Mouse (Mus musculus) forebrain, embryonic 11.5 days (tissue): ENCODE results near the gene Olfr117. TPM values are rescaled to one million over a fixed set of nuclear protein-coding genes. Genes with fewer than 3 reads are reported as not detected.
"Not testable (repeated sequence)": the region's sequence is repeated elsewhere in the genome, so short reads cannot be mapped to it uniquely, and the experiment has no call there.

Source experiments
- ATAC-seq: fragments of 200-750 bp; cut with Nextera tagmentation; replicated peaks from 2 replicates; pipeline ENCODE4 v1.8.0; 2017; ENCODE audit warnings: moderate TSS enrichment; ENCODE audit not compliant: low FRiP score
- DNase-seq: peaks from one replicate; pipeline ENCODE4 v3.0.0-alpha.2; 2017; ENCODE audit warnings: low spot score
- H3K27ac ChIP-seq: fragments of 300-500 bp; sonication (generic); 2 replicates; pipeline ENCODE4 v1.5.1; 2014; ENCODE audit warnings: low read depth, low read length
- H3K27me3 ChIP-seq: fragments of 300-500 bp; sonication (generic); 2 replicates; pipeline ENCODE4 v1.6.1; 2014; ENCODE audit warnings: mild to moderate bottlenecking, low read length, mixed read lengths; ENCODE audit not compliant: control insufficient read depth, insufficient read depth
- H3K36me3 ChIP-seq: fragments of 300-500 bp; sonication (generic); 2 replicates; pipeline ENCODE4 v1.6.1; 2014; ENCODE audit warnings: mild to moderate bottlenecking, low read length, moderate library complexity, mixed read lengths; ENCODE audit not compliant: control insufficient read depth, insufficient read depth
- H3K4me1 ChIP-seq: fragments of 300-500 bp; sonication (generic); replicated peaks from 2 replicates; pipeline ENCODE4 v1.6.1; 2014; ENCODE audit warnings: low read length, mixed read lengths; ENCODE audit not compliant: control insufficient read depth, insufficient read depth
- H3K4me2 ChIP-seq: fragments of 300-500 bp; sonication (generic); 2 replicates; pipeline ENCODE4 v1.6.1; 2014; ENCODE audit warnings: low read depth, mild to moderate bottlenecking, low read length, moderate library complexity, mixed read lengths; ENCODE audit not compliant: severe bottlenecking
- H3K4me3 ChIP-seq: fragments of 300-500 bp; sonication (generic); 2 replicates; pipeline ENCODE4 v1.5.1; 2014; ENCODE audit warnings: low read depth, low read length
- H3K9ac ChIP-seq: fragments of 300-500 bp; sonication (generic); 2 replicates; pipeline ENCODE4 v1.6.1; 2014; ENCODE audit warnings: low read length
- H3K9me3 ChIP-seq: fragments of 300-500 bp; sonication (generic); 2 replicates; pipeline ENCODE4 v1.6.1; 2016; ENCODE audit warnings: low read length, mixed read lengths; ENCODE audit not compliant: control insufficient read depth
- WGBS: fragments of 180-500 bp; shearing (Covaris S2); extraction: QIAGEN DNeasy Blood & Tissue Kit; methylation state at CpG from one replicate; pipeline ENCODE4 v1.1.7; 2014; 5-methylcytosine and 5-hydroxymethylcytosine counted together
- polyA plus RNA-seq: library from polyadenylated mRNA; unstranded; fragments of >200 nt; fragmentation: Nextera tagmentation; extraction: Ambion mirVana; gene quantifications from 2 replicates; pipeline ENCODE4 v1.2.1, GENCODE M21; 2014

The Olfr117 gene
- not detected in 2 replicates for polyA plus RNA-seq

DNA sequence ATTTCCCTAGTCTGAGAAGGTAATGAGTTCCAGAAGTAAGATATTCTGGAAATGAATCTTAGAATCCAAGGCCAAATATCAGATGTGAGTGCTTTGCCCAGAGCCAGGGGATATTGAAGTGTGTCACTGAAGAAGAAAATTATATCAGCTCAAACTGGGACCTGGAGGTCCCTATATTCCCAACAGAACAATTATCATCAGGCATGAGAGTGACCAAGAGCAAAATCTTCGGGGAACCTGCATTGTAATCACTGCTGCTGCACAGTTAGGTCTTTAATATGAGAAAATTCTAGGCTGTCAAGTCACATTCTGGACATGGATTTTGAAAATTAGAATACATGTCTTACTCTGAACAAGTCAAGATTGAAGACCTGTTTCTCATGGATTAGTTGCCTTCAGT lies at the start of gene Olfr117:
Gene Olfr117 (minus strand): TSS at position 101 of the 400 bp plus-strand sequence.
- WGBS, result 88% methylated on average over 1 of the region's 1 CpGs
- H3K27ac ChIP-seq, result no peak within 1 kb of the TSS
- H3K4me2 ChIP-seq, result no peak within 1 kb of the TSS

GRCm38 (mm10) chr17:37696264-37696663 lies 32.7 kb upstream of the Olfr117 start, which contains the start of gene Olfr119:
Olfr119 (plus strand) TSS chr17:37696564.
- not testable (repeated sequence) for H3K36me3 ChIP-seq, DNase-seq, H3K9ac ChIP-seq, H3K4me3 ChIP-seq, H3K27ac ChIP-seq, H3K4me2 ChIP-seq, H3K9me3 ChIP-seq, H3K4me1 ChIP-seq, H3K27me3 ChIP-seq, ATAC-seq
- WGBS, result 76% methylated on average over 1 of the region's 1 CpGs

More for the DNA sequence above, at the start of gene Olfr117:
- no peak for DNase-seq
- Histone ChIP-seq H3K4me3 (no peak within 1 kb of the TSS), H3K4me1 (no peaks in the 10 kb centered on the region), H3K36me3 (no peaks in the 10 kb centered on the region), H3K27me3 (no peaks in the 10 kb centered on the region), H3K9me3 (no peaks in the 10 kb centered on the region), H3K9ac (no peak within 1 kb of the TSS)
- ATAC-seq, result no peak

DNA sequence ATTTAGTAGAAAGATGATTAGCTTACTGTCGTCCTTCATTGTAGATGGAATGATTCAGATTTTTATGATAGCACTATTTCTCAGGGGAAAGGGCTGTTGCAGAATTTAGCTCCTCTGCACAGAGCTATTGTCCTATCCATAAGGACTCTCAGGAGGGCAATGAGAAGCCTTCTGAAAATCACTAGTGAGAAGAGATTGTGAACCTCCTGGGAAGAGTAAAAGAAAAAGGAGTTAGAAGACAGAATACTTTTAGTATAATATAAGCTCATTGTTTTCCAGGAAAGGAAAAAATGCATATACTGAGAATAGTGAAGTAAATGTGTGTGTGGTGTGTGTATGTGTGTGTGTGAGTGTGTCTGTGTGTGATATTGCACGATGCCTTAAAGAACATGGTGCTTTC lies 3.1 kb upstream of the Olfr117 start, which contains the start of gene Olfr118:
Gene Olfr118 (plus strand): TSS at position 301 of the 400 bp plus-strand sequence.
- 80% methylated on average over 2 of the region's 2 CpGs for WGBS
- DNase-seq (no peak), ATAC-seq (no peak)
- H3K4me3 ChIP-seq, result no peak within 1 kb of the TSS
- no peaks in the 10 kb centered on the region for H3K27me3 ChIP-seq
- no peaks in the 10 kb centered on the region for H3K9me3 ChIP-seq
- H3K9ac ChIP-seq, result no peak within 1 kb of the TSS
- no peak within 1 kb of the TSS for H3K4me2 ChIP-seq
- H3K4me1 ChIP-seq, result no peaks in the 10 kb centered on the region
- H3K27ac ChIP-seq, result no peak within 1 kb of the TSS
- H3K36me3 ChIP-seq, result no peaks in the 10 kb centered on the region

DNA sequence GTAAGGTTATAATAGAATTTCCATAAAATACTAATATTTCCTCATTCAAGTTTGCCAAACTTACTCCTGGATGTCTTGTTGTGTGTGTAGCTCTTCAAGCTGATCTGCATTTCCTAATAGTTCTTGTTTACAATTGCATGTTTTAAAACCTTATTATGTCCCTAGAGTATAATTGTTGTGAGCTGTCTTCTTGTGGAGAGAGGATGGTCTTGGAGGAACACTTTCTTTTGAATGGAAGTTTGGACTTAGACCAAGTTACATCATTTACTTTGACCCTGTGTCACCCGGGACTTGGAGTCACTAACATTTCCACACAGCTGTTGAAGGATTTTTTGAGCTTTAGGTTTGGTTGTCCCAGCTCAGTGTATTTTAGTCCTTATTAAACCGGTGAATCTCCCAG lies 36.6 kb downstream of the Olfr117 start, which contains the start of the genes Olfr115 and Olfr116:
Gene Olfr115 (minus strand): TSS at position 101 of the 400 bp plus-strand sequence.
Gene Olfr116 (minus strand): TSS at position 191 of the 400 bp plus-strand sequence.
- Histone ChIP-seq H3K27me3 (no peaks in the 10 kb centered on the region), H3K4me1 (no peaks in the 10 kb centered on the region), H3K4me3 (no peak within 1 kb of the TSS), H3K4me2 (no peak within 1 kb of the TSS), H3K9me3 (no peaks in the 10 kb centered on the region; the same call in 1 of the 2 replicates), H3K36me3 (no peaks in the 10 kb centered on the region), H3K9ac (no peak within 1 kb of the TSS), H3K27ac (no peak within 1 kb of the TSS)
- no peak for ATAC-seq
- whole genome bisulfite sequencing, result 82% methylated on average over 2 of the region's 2 CpGs
- no peak for DNase-seq

Other genes with a start within 250 kb of the Olfr117 start
- not detected in 2 replicates for gene Olfr108, start 218.3 kb downstream of the Olfr117 start, polyA plus RNA-seq
- not detected in 2 replicates for gene Olfr109, start 204.9 kb downstream of the Olfr117 start, polyA plus RNA-seq
- gene H2-M2, start 180.2 kb downstream of the Olfr117 start, polyA plus RNA-seq, result not detected in 2 replicates
- not detected in 2 replicates for gene Olfr110, start 171.3 kb downstream of the Olfr117 start, polyA plus RNA-seq
- gene Olfr111, start 155.8 kb downstream of the Olfr117 start, polyA plus RNA-seq, result not detected in 2 replicates
- gene Olfr112, start 94.3 kb downstream of the Olfr117 start, polyA plus RNA-seq, result not detected in 2 replicates
- gene Olfr113, start 86.1 kb downstream of the Olfr117 start, polyA plus RNA-seq, result not detected in 2 replicates
- gene Olfr114, start 71.0 kb downstream of the Olfr117 start, polyA plus RNA-seq, result not detected in 2 replicates
- gene Olfr115, start 36.7 kb downstream of the Olfr117 start, polyA plus RNA-seq, result not detected in 2 replicates
- gene Olfr116, start 36.6 kb downstream of the Olfr117 start, polyA plus RNA-seq, result not detected in 2 replicates
- not detected in 2 replicates for gene Olfr118, start 3.2 kb upstream of the Olfr117 start, polyA plus RNA-seq
- not detected in 2 replicates for gene Olfr119, start 32.8 kb upstream of the Olfr117 start, polyA plus RNA-seq
- gene Olfr120, start 58.0 kb upstream of the Olfr117 start, polyA plus RNA-seq, result not detected in 2 replicates
- gene Olfr121, start 85.1 kb upstream of the Olfr117 start, polyA plus RNA-seq, result not detected in 2 replicates
- gene Olfr122, start 104.8 kb upstream of the Olfr117 start, polyA plus RNA-seq, result not detected in 2 replicates
- not detected in 2 replicates for gene Olfr123, start 129.7 kb upstream of the Olfr117 start, polyA plus RNA-seq
- not detected in 2 replicates for gene Olfr124, start 136.1 kb upstream of the Olfr117 start, polyA plus RNA-seq
- not detected in 2 replicates for gene Olfr125, start 169.2 kb upstream of the Olfr117 start, polyA plus RNA-seq
- not detected in 2 replicates for gene Olfr126, start 183.7 kb upstream of the Olfr117 start, polyA plus RNA-seq
- gene Olfr127, start 236.7 kb upstream of the Olfr117 start, polyA plus RNA-seq, result not detected in 2 replicates